Mouse (Mus musculus) embryonic facial prominence, embryonic 13.5 days (tissue): ENCODE results near the gene Atl1. TPM values are rescaled to one million over a fixed set of nuclear protein-coding genes. Genes with fewer than 3 reads are reported as not detected.

Source experiments
- ATAC-seq: fragments of 200-750 bp; cut with Nextera tagmentation; 2 replicates; pipeline ENCODE4 v1.8.0; 2017; ENCODE audit warnings: low read depth; ENCODE audit not compliant: insufficient number of reproducible peaks, insufficient read depth, low FRiP score, low TSS enrichment
- H3K27ac ChIP-seq: fragments of 300-500 bp; sonication (generic); 2 replicates; pipeline ENCODE4 v1.5.1; 2015; ENCODE audit warnings: moderate library complexity, mild to moderate bottlenecking, inconsistent platforms
- H3K27me3 ChIP-seq: fragments of 300-500 bp; sonication (generic); 2 replicates; pipeline ENCODE4 v1.6.1; 2015; ENCODE audit warnings: mild to moderate bottlenecking, inconsistent platforms
- H3K36me3 ChIP-seq: fragments of 300-500 bp; sonication (generic); 2 replicates; pipeline ENCODE4 v1.6.1; 2015; ENCODE audit warnings: mild to moderate bottlenecking, inconsistent platforms
- H3K4me1 ChIP-seq: fragments of 300-500 bp; sonication (generic); 2 replicates; pipeline ENCODE4 v1.6.1; 2015; ENCODE audit warnings: inconsistent platforms
- H3K4me2 ChIP-seq: fragments of 300-500 bp; sonication (generic); 2 replicates; pipeline ENCODE4 v1.6.1; 2015; ENCODE audit warnings: moderate library complexity, mild to moderate bottlenecking, inconsistent platforms
- H3K4me3 ChIP-seq: fragments of 300-500 bp; sonication (generic); 2 replicates; pipeline ENCODE4 v1.5.1; 2015; ENCODE audit warnings: mild to moderate bottlenecking, inconsistent platforms
- H3K9ac ChIP-seq: fragments of 300-500 bp; sonication (generic); 2 replicates; pipeline ENCODE4 v1.6.1; 2015; ENCODE audit warnings: mild to moderate bottlenecking, inconsistent platforms
- H3K9me3 ChIP-seq: fragments of 300-500 bp; sonication (generic); 2 replicates; pipeline ENCODE4 v1.6.1; 2016; ENCODE audit warnings: inconsistent platforms
- WGBS: fragments of 180-500 bp; shearing (Covaris S2); methylation state at CpG from one replicate; pipeline ENCODE4 v1.1.7; 2015; ENCODE audit warnings: mixed read lengths; 5-methylcytosine and 5-hydroxymethylcytosine counted together
- polyA plus RNA-seq: library from polyadenylated mRNA; unstranded; fragments of >200 nt; fragmentation: Nextera tagmentation; extraction: Ambion mirVana; gene quantifications from 2 replicates; pipeline ENCODE4 v1.2.1, GENCODE M21; 2015

Atl1 gene
- polyA plus RNA-seq, 1 experiment from 2014 or later, result 5.5 TPM

DNA sequence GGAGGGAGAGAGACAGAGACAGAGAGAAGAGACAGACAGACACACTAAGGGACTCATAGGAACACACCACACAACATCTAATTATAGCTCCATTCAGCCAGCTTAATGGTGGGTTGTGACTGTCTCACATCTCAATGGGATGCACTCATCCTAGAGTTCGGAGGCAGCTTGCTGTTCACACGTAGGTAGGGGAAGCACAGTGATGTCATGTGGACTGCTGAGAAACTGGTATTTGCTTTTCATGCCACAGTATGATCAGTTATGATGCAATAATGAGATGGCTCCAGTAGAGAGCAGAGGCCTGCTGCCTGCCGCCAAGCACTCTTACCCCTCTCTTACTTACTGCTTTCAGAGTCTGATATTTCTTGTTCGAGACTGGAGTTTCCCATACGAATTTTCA is 53.4 kb downstream of the Atl1 start:
- no peak for ATAC-seq
- 94% methylated on average over 5 of the region's 5 CpGs for WGBS
- H3K36me3 ChIP-seq, result 0 out of 2 replicates have a peak, but pooled peaks cover 4% of the 10 kb centered on the region

DNA sequence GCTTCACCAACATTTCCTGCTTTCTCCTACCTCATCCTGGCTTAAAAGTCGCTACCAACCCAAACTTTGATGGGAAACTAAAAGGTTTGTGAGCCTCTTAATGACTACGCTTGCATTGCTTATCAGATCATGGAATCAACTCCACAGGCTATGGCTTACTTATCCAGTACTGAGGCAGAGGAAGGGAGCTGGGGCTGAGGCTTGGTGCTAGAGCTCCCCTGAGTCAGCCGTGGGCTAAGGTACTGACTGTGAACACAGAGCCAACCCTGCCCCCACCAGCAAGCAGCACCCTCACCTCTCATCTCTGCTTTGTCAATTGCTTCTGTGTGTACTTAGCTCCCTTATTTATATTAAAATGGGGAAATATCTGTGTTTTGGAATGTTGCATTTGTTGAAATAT is 55.1 kb downstream of the Atl1 start:
- Histone ChIP-seq H3K9me3 (no peaks in the 10 kb centered on the region), H3K36me3 (0 out of 2 replicates have a peak, but pooled peaks cover 4% of the 10 kb centered on the region), H3K4me2 (no peak overlapping the region), H3K9ac (no peak overlapping the region), H3K27me3 (no peaks in the 10 kb centered on the region), H3K27ac (no peak overlapping the region), H3K4me1 (no peaks in the 10 kb centered on the region), H3K4me3 (no peak overlapping the region)
- ATAC-seq, result no peak
- WGBS, result 69% methylated on average over 3 of the region's 3 CpGs

More for the DNA sequence above, 53.4 kb downstream of the Atl1 start:
- Histone ChIP-seq H3K4me1 (no peaks in the 10 kb centered on the region), H3K9ac (no peak overlapping the region), H3K27me3 (no peaks in the 10 kb centered on the region), H3K4me3 (no peak overlapping the region), H3K27ac (no peak overlapping the region), H3K4me2 (no peak overlapping the region), H3K9me3 (no peaks in the 10 kb centered on the region)

- Histone ChIP-seq H3K9ac (no peak overlapping the region), H3K36me3 (peaks cover 30% of the 10 kb centered on the region), H3K4me2 (no peak overlapping the region), H3K27ac (no peak overlapping the region), H3K27me3 (no peaks in the 10 kb centered on the region), H3K4me1 (no peaks in the 10 kb centered on the region), H3K4me3 (no peak overlapping the region), H3K9me3 (no peaks in the 10 kb centered on the region)
- 83% methylated on average over 2 of the region's 2 CpGs for WGBS
- ATAC-seq, result no peak
Measured at GRCm38 (mm10) chr12:69957378-69957777, 65.0 kb downstream of the Atl1 start.

GRCm38 (mm10) chr12:69962468-69962867 is 70.1 kb downstream of the Atl1 start:
- no peaks in the 10 kb centered on the region for H3K4me1 ChIP-seq
- no peaks in the 10 kb centered on the region for H3K9me3 ChIP-seq
- WGBS, result 60% methylated on average over 4 of the region's 4 CpGs
- H3K4me2 ChIP-seq, result no peak overlapping the region
- H3K4me3 ChIP-seq, result no peak overlapping the region
- no peak for ATAC-seq
- H3K9ac ChIP-seq, result no peak overlapping the region
- no peaks in the 10 kb centered on the region for H3K27me3 ChIP-seq
- H3K27ac ChIP-seq, result no peak overlapping the region
- peaks cover 69% of the 10 kb centered on the region for H3K36me3 ChIP-seq

GRCm38 (mm10) chr12:69963141-69963540 is 70.7 kb downstream of the Atl1 start:
- no peak overlapping the region for H3K4me2 ChIP-seq
- no peak overlapping the region for H3K4me3 ChIP-seq
- 90% methylated on average over 6 of the region's 6 CpGs for WGBS
- H3K27me3 ChIP-seq, result no peaks in the 10 kb centered on the region
- no peaks in the 10 kb centered on the region for H3K9me3 ChIP-seq
- H3K27ac ChIP-seq, result no peak overlapping the region
- peaks cover 74% of the 10 kb centered on the region for H3K36me3 ChIP-seq
- ATAC-seq, result no peak
- H3K9ac ChIP-seq, result no peak overlapping the region
- no peaks in the 10 kb centered on the region for H3K4me1 ChIP-seq

- 81% methylated on average over 3 of the region's 3 CpGs for WGBS
- Histone ChIP-seq H3K27ac (no peak overlapping the region), H3K4me2 (no peak overlapping the region), H3K4me3 (no peak overlapping the region), H3K4me1 (no peaks in the 10 kb centered on the region), H3K9me3 (no peaks in the 10 kb centered on the region), H3K9ac (no peak overlapping the region), H3K36me3 (peaks cover 84% of the 10 kb centered on the region), H3K27me3 (no peaks in the 10 kb centered on the region)
- ATAC-seq, result no peak
Measured at GRCm38 (mm10) chr12:69965644-69966043, 73.2 kb downstream of the Atl1 start.

GRCm38 (mm10) chr12:69966071-69966470 is 73.7 kb downstream of the Atl1 start:
- Histone ChIP-seq H3K9me3 (no peaks in the 10 kb centered on the region), H3K27me3 (no peaks in the 10 kb centered on the region), H3K36me3 (peaks cover 85% of the 10 kb centered on the region), H3K4me1 (no peaks in the 10 kb centered on the region), H3K4me3 (no peak overlapping the region), H3K4me2 (no peak overlapping the region), H3K9ac (no peak overlapping the region), H3K27ac (no peak overlapping the region)
- 90% methylated on average over 5 of the region's 5 CpGs for WGBS
- ATAC-seq, result no peak

DNA sequence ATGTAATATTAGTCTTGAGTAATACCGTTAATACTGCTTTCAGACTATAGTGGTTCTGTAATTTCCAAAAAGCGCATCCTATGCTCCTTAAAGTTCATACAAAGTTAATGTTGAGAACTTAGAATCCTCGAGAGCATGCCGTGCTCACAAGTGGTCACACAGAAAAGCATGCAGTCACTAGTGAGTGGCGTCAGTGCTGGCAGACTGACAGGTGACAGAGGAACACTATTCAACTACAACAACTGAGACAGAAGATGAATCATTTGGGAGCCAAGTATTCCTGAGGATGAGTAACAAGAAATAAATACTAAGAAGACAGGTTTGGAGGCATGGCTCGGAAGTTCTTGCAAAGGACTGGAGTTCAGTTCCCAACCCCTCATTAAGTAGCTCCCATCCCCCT is 74.7 kb downstream of the Atl1 start:
- Histone ChIP-seq H3K4me1 (no peaks in the 10 kb centered on the region), H3K27me3 (no peaks in the 10 kb centered on the region), H3K36me3 (peaks cover 83% of the 10 kb centered on the region), H3K9me3 (no peaks in the 10 kb centered on the region), H3K27ac (no peak overlapping the region), H3K4me3 (no peak overlapping the region), H3K4me2 (no peak overlapping the region), H3K9ac (no peak overlapping the region)
- no peak for ATAC-seq
- 91% methylated on average over 6 of the region's 6 CpGs for WGBS

GRCm38 (mm10) chr12:69968154-69968553 is 75.7 kb downstream of the Atl1 start:
- H3K27ac ChIP-seq, result no peak overlapping the region
- H3K9ac ChIP-seq, result no peak overlapping the region
- H3K4me1 ChIP-seq, result no peaks in the 10 kb centered on the region
- no peak for ATAC-seq
- H3K27me3 ChIP-seq, result no peaks in the 10 kb centered on the region
- no peak overlapping the region for H3K4me2 ChIP-seq
- no peak overlapping the region for H3K4me3 ChIP-seq
- no peaks in the 10 kb centered on the region for H3K9me3 ChIP-seq
- peaks cover 78% of the 10 kb centered on the region for H3K36me3 ChIP-seq
- 60% methylated on average over 5 of the region's 5 CpGs for WGBS

GRCm38 (mm10) chr12:69973666-69974065 is 81.3 kb downstream of the Atl1 start:
- H3K4me2 ChIP-seq, result no peak overlapping the region
- no peak overlapping the region for H3K27ac ChIP-seq
- H3K36me3 ChIP-seq, result peaks cover 48% of the 10 kb centered on the region
- no peaks in the 10 kb centered on the region for H3K27me3 ChIP-seq
- no peak overlapping the region for H3K4me3 ChIP-seq
- peaks cover 8% of the 10 kb centered on the region for H3K4me1 ChIP-seq
- H3K9me3 ChIP-seq, result no peaks in the 10 kb centered on the region
- ATAC-seq, result no peak
- no peak overlapping the region for H3K9ac ChIP-seq

GRCm38 (mm10) chr12:69976688-69977087 is 84.3 kb downstream of the Atl1 start:
- WGBS, result 87% methylated on average over 6 of the region's 6 CpGs
- Histone ChIP-seq H3K4me2 (no peak overlapping the region), H3K9ac (no peak overlapping the region), H3K27me3 (no peaks in the 10 kb centered on the region), H3K27ac (no peak overlapping the region), H3K36me3 (peaks cover 39% of the 10 kb centered on the region), H3K4me1 (peaks cover 8% of the 10 kb centered on the region), H3K9me3 (no peaks in the 10 kb centered on the region), H3K4me3 (no peak overlapping the region)
- no peak for ATAC-seq

- no peak for ATAC-seq
- no peak overlapping the region for H3K27ac ChIP-seq
- no peak overlapping the region for H3K9ac ChIP-seq
- no peaks in the 10 kb centered on the region for H3K9me3 ChIP-seq
- H3K36me3 ChIP-seq, result peaks cover 41% of the 10 kb centered on the region
- no peaks in the 10 kb centered on the region for H3K27me3 ChIP-seq
- no peak overlapping the region for H3K4me2 ChIP-seq
- peaks cover 12% of the 10 kb centered on the region for H3K4me1 ChIP-seq
- WGBS, result 74% methylated on average over 9 of the region's 9 CpGs
- H3K4me3 ChIP-seq, result no peak overlapping the region
Measured at GRCm38 (mm10) chr12:69977376-69977998, 85.1 kb downstream of the Atl1 start.
